ENCODE assay signal across 10 mouse cellular contexts in the genomic region with DNA sequence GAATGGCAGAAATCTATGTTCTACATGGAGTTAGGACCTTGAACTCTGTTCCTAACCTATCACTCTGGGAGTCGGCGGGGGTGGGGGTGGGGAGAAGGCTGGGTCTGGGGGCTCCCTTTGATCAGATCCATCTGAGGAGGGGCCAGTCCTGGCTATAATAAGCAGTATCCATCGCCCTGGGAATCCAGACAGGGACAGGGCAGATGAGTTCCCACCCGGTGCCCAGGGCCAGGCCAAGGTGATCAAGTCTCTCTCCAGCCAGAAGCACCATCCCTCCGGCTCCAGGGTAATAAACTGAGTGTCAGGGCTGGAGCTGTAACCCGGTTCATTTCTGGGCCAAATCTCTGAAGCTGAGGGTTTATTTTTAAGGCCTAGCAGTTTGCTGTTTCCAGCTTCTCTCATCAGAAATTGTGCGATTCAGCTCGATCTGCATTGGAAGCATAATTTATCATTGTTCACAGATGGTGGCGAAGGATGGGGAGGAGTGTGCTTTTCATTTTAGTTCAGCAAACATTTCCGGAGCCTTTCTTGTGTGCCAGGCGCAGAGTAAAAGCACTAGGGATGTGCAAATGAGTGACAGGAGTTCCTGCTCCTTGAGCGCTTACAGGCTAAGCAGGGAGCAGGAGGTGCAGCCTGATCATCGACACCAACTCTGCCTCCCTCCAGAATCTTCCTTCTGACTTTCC. TPM values are rescaled to one million over a fixed set of nuclear protein-coding genes. Genes with fewer than 3 reads are reported as not detected.
A peak's percentile ranks its signal among the peaks of the same experiment; 100 is the strongest.
DNase-seq lines count a peak whose midpoint lies in the region; ATAC-seq and TF ChIP-seq lines count a peak whose summit lies in the region.
"Had no signal": no experiment of that assay in that cellular context is flagged by ENCODE, and none has a peak within 500 bp of the region (broad histone marks: within the 10 kb centered on the region; RNA-seq: fewer than 3 reads in every experiment).

No protein-coding gene starts in this region.

- H3K9me3 ChIP-seq in hindbrain, embryonic 13.5 days = no peaks in the 10 kb centered on the region
- H3K9me3 ChIP-seq: G1E; midbrain, embryonic 12.5 days had no signal

- TF ChIP-seq POLR2A in brain, embryonic 14.5 days (IDR thresholded peaks at IDR 0.05; ENCODE audit: borderline replicate concordance, extremely low read depth, insufficient read depth, insufficient read length, poor library complexity, severe bottlenecking) = no peak

- intact Hi-C loops in left cerebral cortex, postnatal 36 days (cut with DNase I) = loop anchor here (2.0 to 10.0 kb wide), 5 partner anchors 65 to 885 kb away; no protein-coding TSS in a partner anchor

- H3K4me3 ChIP-seq in hindbrain, embryonic 13.5 days = no peak overlapping the region
- H3K4me3 ChIP-seq: midbrain, embryonic 12.5 days had no signal

- peak; percentile 23; the same call in 1 of the 2 replicates for ATAC-seq in hindbrain, embryonic 13.5 days (ENCODE audit: low FRiP score)
- ATAC-seq in erythroid progenitor cell, adult 5-6 weeks (replicated peaks; ENCODE audit: low FRiP score, poor library complexity, severe bottlenecking) = no peak

- 35% methylated on average over 13 of the region's 13 CpGs for WGBS in hindbrain, embryonic 13.5 days

- H3K4me1 ChIP-seq in hindbrain, embryonic 13.5 days (replicated peaks) = peaks cover 18% of the 10 kb centered on the region

- H3K36me3 ChIP-seq in hindbrain, embryonic 13.5 days = no peaks in the 10 kb centered on the region
- H3K36me3 ChIP-seq: G1E; midbrain, embryonic 12.5 days had no signal

- H3K9ac ChIP-seq in hindbrain, embryonic 13.5 days = no peak overlapping the region
- H3K9ac ChIP-seq: midbrain, embryonic 12.5 days had no signal

- H3K27me3 ChIP-seq in hindbrain, embryonic 13.5 days = peaks cover 8% of the 10 kb centered on the region; the same call in 1 of the 2 replicates
- H3K27me3 ChIP-seq: midbrain, embryonic 12.5 days had no signal

- no peak for TF ChIP-seq CTCF in brain, embryonic 14.5 days (IDR thresholded peaks at IDR 0.05; ENCODE audit: borderline replicate concordance, extremely low read depth, insufficient read depth, insufficient read length)

- no peak overlapping the region for H3K27ac ChIP-seq in hindbrain, embryonic 13.5 days
- H3K27ac ChIP-seq: midbrain, embryonic 12.5 days had no signal

- no peak overlapping the region for H3K4me2 ChIP-seq in hindbrain, embryonic 13.5 days
- H3K4me2 ChIP-seq: midbrain, embryonic 12.5 days had no signal

- DNase-seq in brain, adult 2 months (ENCODE audit: low read depth, low spot score) = peak; percentile 90
- peak; percentile 81 for DNase-seq in brain, embryonic 14.5 days (ENCODE audit: low read depth)
- peak; percentile 43 to 58 for DNase-seq in left cerebral cortex, postnatal 36 days (ENCODE audit: low spot score in 2 of 2)
- DNase-seq in Muller cell, postnatal 12 days (ENCODE audit: inconsistent ontology term) = no peak
- DNase-seq in adrenal gland, postnatal 25 days = no peak
- DNase-seq: gastrocnemius, postnatal 10 days had no signal

RNA-seq across cellular contexts. Expression of a gene that starts 39.2 kb away (rescaled TPM):
- polyA plus RNA-seq in brain, embryonic 14.5 days (2012; rRNA removed) = 45.8 and 61.9 TPM in 2 replicates
- polyA plus RNA-seq in hindbrain, embryonic 13.5 days (2015; fragmentation: Nextera tagmentation; extraction: Ambion mirVana) = 130 TPM in 2 replicates
- total RNA-seq in left cerebral cortex, postnatal 36 days (2021) = 100 to 1,000 TPM; 112 to 127 TPM
- total RNA-seq in erythroid progenitor cell, adult 5-6 weeks (2015; ENCODE audit: low replicate concordance) = 22.6 and 28.5 TPM in 2 replicates
- total RNA-seq in erythroid progenitor cell, adult 5-6 weeks (2017; ENCODE audit: low replicate concordance) = 44.0 and 51.0 TPM in 2 replicates
- total RNA-seq in adrenal gland, postnatal 25 days (2021) = 75.3 and 101 TPM in 2 replicates

RNA-seq across cellular contexts. Expression of a gene that starts 59.1 kb away (rescaled TPM):
- polyA plus RNA-seq in brain, embryonic 14.5 days (2012; rRNA removed) = 21.4 and 26.0 TPM in 2 replicates
- 13.8 and 15.3 TPM in 2 replicates for polyA plus RNA-seq in hindbrain, embryonic 13.5 days (2015; fragmentation: Nextera tagmentation; extraction: Ambion mirVana)
- total RNA-seq in left cerebral cortex, postnatal 36 days (2021) = 10 to 100 TPM; 31.3 to 33.6 TPM
- 6.7 and 9.7 TPM in 2 replicates for total RNA-seq in erythroid progenitor cell, adult 5-6 weeks (2015; ENCODE audit: low replicate concordance)
- 5.7 and 8.9 TPM in 2 replicates for total RNA-seq in erythroid progenitor cell, adult 5-6 weeks (2017; ENCODE audit: low replicate concordance)
- 27.2 and 27.8 TPM in 2 replicates for total RNA-seq in adrenal gland, postnatal 25 days (2021)

Comparison
In these comparisons a context has a peak if more than half of its experiments do, and no peak if none do; other contexts are left out.
1. DNase-seq: peak in brain, adult 2 months (single experiment), brain, embryonic 14.5 days (single experiment) and left cerebral cortex, postnatal 36 days (2 of 2); none in Muller cell, postnatal 12 days (single experiment) and adrenal gland, postnatal 25 days (single experiment).